In genomic region chr15:102316263-102316662, GRCm38 (mm10) we compare ENCODE assay signal across 8 mouse cellular contexts. TPM values are rescaled to one million over a fixed set of nuclear protein-coding genes. Genes with fewer than 3 reads are reported as not detected.
DNase-seq lines count a peak whose midpoint lies in the region; ATAC-seq and TF ChIP-seq lines count a peak whose summit lies in the region.

No protein-coding gene starts in this region.

- H3K36me3 ChIP-seq in forebrain, embryonic 11.5 days (ENCODE audit: control insufficient read depth, insufficient read depth, low read length), result peaks cover 14% of the 10 kb centered on the region; the same call in 1 of the 2 replicates
- peaks cover 97% of the 10 kb centered on the region for H3K36me3 ChIP-seq in forebrain, embryonic 10.5 days (replicated peaks)
- no peaks in the 10 kb centered on the region for H3K36me3 ChIP-seq in spleen, adult 2 months (ENCODE audit: control insufficient read depth, insufficient read depth, low read length)

- H3K4me1 ChIP-seq in forebrain, embryonic 11.5 days (replicated peaks; ENCODE audit: control insufficient read depth, insufficient read depth, low read length), result no peaks in the 10 kb centered on the region
- no peaks in the 10 kb centered on the region for H3K4me1 ChIP-seq in forebrain, embryonic 10.5 days
- no peaks in the 10 kb centered on the region for H3K4me1 ChIP-seq in bone marrow, adult 2 months (ENCODE audit: control insufficient read depth, insufficient read depth, low read length)
- no peaks in the 10 kb centered on the region for H3K4me1 ChIP-seq in spleen, adult 2 months (ENCODE audit: control insufficient read depth, insufficient read depth, insufficient read length)

- H3K9ac ChIP-seq in forebrain, embryonic 11.5 days (ENCODE audit: low read length), result no peak overlapping the region

- H3K27me3 ChIP-seq in forebrain, embryonic 11.5 days (ENCODE audit: control insufficient read depth, insufficient read depth, low read length), result no peaks in the 10 kb centered on the region
- H3K27me3 ChIP-seq in forebrain, embryonic 10.5 days (ENCODE audit: poor library complexity, severe bottlenecking), result no peaks in the 10 kb centered on the region
- H3K27me3 ChIP-seq in spleen, adult 2 months (ENCODE audit: control insufficient read depth, insufficient read depth, low read length), result no peaks in the 10 kb centered on the region

- H3K27ac ChIP-seq in forebrain, embryonic 11.5 days (ENCODE audit: low read depth, low read length), result no peak overlapping the region
- H3K27ac ChIP-seq in forebrain, embryonic 10.5 days, result no peak overlapping the region
- H3K27ac ChIP-seq in bone marrow, adult 2 months (ENCODE audit: control insufficient read depth, insufficient read depth, low read depth, low read length, poor library complexity), result no peak overlapping the region
- no peak overlapping the region for H3K27ac ChIP-seq in spleen, adult 2 months (ENCODE audit: insufficient read depth, low read length)

- H3K9me3 ChIP-seq in forebrain, embryonic 11.5 days (ENCODE audit: control insufficient read depth, low read length), result no peaks in the 10 kb centered on the region
- H3K9me3 ChIP-seq in forebrain, embryonic 10.5 days, result no peaks in the 10 kb centered on the region

- peak; percentile 87 for TF ChIP-seq CTCF in bone marrow, adult 2 months (IDR thresholded peaks at IDR 0.05; ENCODE audit: control insufficient read depth, insufficient read depth, low read length)
- TF ChIP-seq CTCF in spleen, adult 2 months (IDR thresholded peaks at IDR 0.05; ENCODE audit: extremely low read depth, insufficient read depth, insufficient read length, insufficient replicate concordance), result peak; percentile 84; the same call in 1 of the 2 replicates

- no peak overlapping the region for H3K4me2 ChIP-seq in forebrain, embryonic 11.5 days (ENCODE audit: low read depth, low read length, severe bottlenecking)

- WGBS in forebrain, embryonic 11.5 days, result 85% methylated on average over 6 of the region's 6 CpGs
- WGBS in forebrain, embryonic 10.5 days, result 91% methylated on average over 6 of the region's 6 CpGs
- 84% methylated on average over 6 of the region's 6 CpGs for WGBS in bone marrow, adult 2 months
- WGBS in spleen, adult 2 months, result 87% methylated on average over 6 of the region's 6 CpGs

- no peak for TF ChIP-seq POLR2A in bone marrow, adult 2 months (IDR thresholded peaks at IDR 0.05; ENCODE audit: borderline replicate concordance, control insufficient read depth, low read depth, low read length)
- TF ChIP-seq POLR2A in spleen, adult 2 months (IDR thresholded peaks at IDR 0.05; ENCODE audit: low read depth, low read length), result no peak

- H3K4me3 ChIP-seq in forebrain, embryonic 11.5 days (ENCODE audit: low read depth, low read length), result no peak overlapping the region
- H3K4me3 ChIP-seq in forebrain, embryonic 10.5 days, result no peak overlapping the region
- no peak overlapping the region for H3K4me3 ChIP-seq in bone marrow, adult 2 months (replicated peaks; ENCODE audit: control insufficient read depth, low read depth, low read length)
- H3K4me3 ChIP-seq in spleen, adult 2 months (ENCODE audit: extremely low read depth, insufficient read depth, insufficient read length), result no peak overlapping the region

- ATAC-seq in forebrain, embryonic 11.5 days (replicated peaks; ENCODE audit: low FRiP score), result no peak
- peak; percentile 64; the same call in 1 of the 2 replicates for ATAC-seq in frontal cortex, adult (ENCODE audit: low TSS enrichment)

- DNase-seq in forebrain, embryonic 11.5 days (ENCODE audit: low spot score), result peak; percentile 55
- DNase-seq in forebrain, embryonic 10.5 days (ENCODE audit: extremely low spot score, low spot score), result no peak
- peak; percentile 75 to 76 for DNase-seq in B cell, adult 2 months
- peak; percentile 65 to 85 for DNase-seq in kidney, postnatal 25 days
- peak; percentile 91 for DNase-seq in lung, postnatal 36 days
- peak; percentile 47 to 73 for DNase-seq in spleen, adult 2 months (ENCODE audit: low read depth in 1 of 2, low spot score in 2 of 2)

RNA-seq across cellular contexts. Expression of gene Pfdn5, which starts 9.7 kb away (rescaled TPM):
- 357 and 374 TPM in 2 replicates for polyA plus RNA-seq in forebrain, embryonic 11.5 days (2014; fragmentation: Nextera tagmentation; extraction: Ambion mirVana)
- polyA plus RNA-seq in forebrain, embryonic 10.5 days (2016; fragmentation: Nextera tagmentation; extraction: Ambion mirVana), result 311 and 331 TPM in 2 replicates
- polyA plus RNA-seq in bone marrow, adult 2 months (2011; ENCODE audit: insufficient read depth, insufficient read length, low replicate concordance, missing spikeins), result 352 and 432 TPM in 2 replicates
- polyA plus RNA-seq in spleen, adult 2 months (2012; rRNA removed), result 51.9 and 63.6 TPM in 2 replicates

RNA-seq across cellular contexts. Expression of gene Myg1, which starts 15.2 kb away (rescaled TPM):
- 113 and 124 TPM in 2 replicates for polyA plus RNA-seq in forebrain, embryonic 11.5 days (2014; fragmentation: Nextera tagmentation; extraction: Ambion mirVana)
- 127 and 128 TPM in 2 replicates for polyA plus RNA-seq in forebrain, embryonic 10.5 days (2016; fragmentation: Nextera tagmentation; extraction: Ambion mirVana)
- 40.0 and 43.6 TPM in 2 replicates for polyA plus RNA-seq in bone marrow, adult 2 months (2011; ENCODE audit: insufficient read depth, insufficient read length, low replicate concordance, missing spikeins)
- polyA plus RNA-seq in spleen, adult 2 months (2012; rRNA removed), result 41.9 and 48.4 TPM in 2 replicates

RNA-seq across cellular contexts. Expression of gene Espl1, which starts 20.2 kb away (rescaled TPM):
- polyA plus RNA-seq in forebrain, embryonic 11.5 days (2014; fragmentation: Nextera tagmentation; extraction: Ambion mirVana), result 58.3 and 60.3 TPM in 2 replicates
- 55.6 and 59.9 TPM in 2 replicates for polyA plus RNA-seq in forebrain, embryonic 10.5 days (2016; fragmentation: Nextera tagmentation; extraction: Ambion mirVana)
- polyA plus RNA-seq in bone marrow, adult 2 months (2011; ENCODE audit: insufficient read depth, insufficient read length, low replicate concordance, missing spikeins), result 22.9 and 39.8 TPM in 2 replicates
- 8.9 and 15.1 TPM in 2 replicates for polyA plus RNA-seq in spleen, adult 2 months (2012; rRNA removed)

RNA-seq across cellular contexts. Expression of gene Aaas, which starts 34.3 kb away (rescaled TPM):
- polyA plus RNA-seq in forebrain, embryonic 11.5 days (2014; fragmentation: Nextera tagmentation; extraction: Ambion mirVana), result 103 and 114 TPM in 2 replicates
- polyA plus RNA-seq in forebrain, embryonic 10.5 days (2016; fragmentation: Nextera tagmentation; extraction: Ambion mirVana), result 141 and 144 TPM in 2 replicates
- 56.6 and 97.9 TPM in 2 replicates for polyA plus RNA-seq in bone marrow, adult 2 months (2011; ENCODE audit: insufficient read depth, insufficient read length, low replicate concordance, missing spikeins)
- polyA plus RNA-seq in spleen, adult 2 months (2012; rRNA removed), result 51.9 and 55.8 TPM in 2 replicates

RNA-seq across cellular contexts. Expression of gene Mfsd5, which starts 37.0 kb away (rescaled TPM):
- 55.6 and 64.7 TPM in 2 replicates for polyA plus RNA-seq in forebrain, embryonic 11.5 days (2014; fragmentation: Nextera tagmentation; extraction: Ambion mirVana)
- polyA plus RNA-seq in forebrain, embryonic 10.5 days (2016; fragmentation: Nextera tagmentation; extraction: Ambion mirVana), result 64.2 and 66.8 TPM in 2 replicates
- polyA plus RNA-seq in bone marrow, adult 2 months (2011; ENCODE audit: insufficient read depth, insufficient read length, low replicate concordance, missing spikeins), result 10.5 and 13.5 TPM in 2 replicates
- polyA plus RNA-seq in spleen, adult 2 months (2012; rRNA removed), result 57.8 and 79.8 TPM in 2 replicates
